Mouse (Mus musculus) cortical plate, adult 2 months (tissue): Measurements from ENCODE around the gene Gm11627.

Experiments
- CTCF ChIP-seq: fragments of 200-500 bp; IDR thresholded peaks from 2 replicates; pipeline ENCODE4 v1.5.1; 2011; ENCODE audit warnings: mild to moderate bottlenecking, control low read depth, low read length; ENCODE audit not compliant: insufficient read depth; ENCODE audit errors: extremely low read depth
- POLR2A ChIP-seq: fragments of 200-500 bp; IDR thresholded peaks from 2 replicates; pipeline ENCODE4 v1.6.1; 2011; ENCODE audit warnings: mild to moderate bottlenecking, low read length, control low read depth; ENCODE audit not compliant: insufficient read depth; ENCODE audit errors: extremely low read depth

GRCm38 (mm10) chr11:102557386-102557785 lies 21.9 kb downstream of the Gm11627 start:
- TF ChIP-seq POLR2A (no peak), CTCF (no peak)
